Mouse (Mus musculus) kidney, adult 2 months (tissue): ENCODE measurements around the gene Trio. TPM values are rescaled to one million over a fixed set of nuclear protein-coding genes. Genes with fewer than 3 reads are reported as not detected.

Source experiments
- DNase-seq: peaks from one replicate; pipeline ENCODE4 v3.0.0; 2021
- H3K27ac ChIP-seq: fragments of 200-500 bp; 2 replicates; pipeline ENCODE4 v1.5.1; 2012; ENCODE audit warnings: low read depth, low read length, control low read depth, inconsistent platforms; ENCODE audit not compliant: insufficient read depth
- H3K27me3 ChIP-seq: fragments of 200-500 bp; replicated peaks from 2 replicates; pipeline ENCODE4 v1.6.1; 2012; ENCODE audit warnings: mild to moderate bottlenecking, moderate library complexity, low read length, inconsistent platforms; ENCODE audit not compliant: control insufficient read depth, insufficient read depth
- H3K36me3 ChIP-seq: fragments of 200-500 bp; 2 replicates; pipeline ENCODE4 v1.6.1; 2012; ENCODE audit warnings: mild to moderate bottlenecking, moderate library complexity, low read length, inconsistent platforms; ENCODE audit not compliant: control insufficient read depth, insufficient read depth
- H3K4me1 ChIP-seq: fragments of 200-500 bp; 2 replicates; pipeline ENCODE4 v1.6.1; 2011; ENCODE audit warnings: low read length; ENCODE audit not compliant: control insufficient read depth, insufficient read depth
- H3K4me3 ChIP-seq: fragments of 200-500 bp; 2 replicates; pipeline ENCODE4 v1.5.1; 2011; ENCODE audit warnings: mild to moderate bottlenecking, low read depth, low read length, control low read depth; ENCODE audit not compliant: insufficient read depth
- CTCF ChIP-seq: fragments of 200-500 bp; conservative IDR thresholded peaks from 2 replicates; pipeline ENCODE4 v1.5.1; 2011; ENCODE audit warnings: low read depth, mild to moderate bottlenecking, control low read depth, low read length, moderate library complexity, mixed read lengths; ENCODE audit not compliant: insufficient read depth, insufficient read length
- POLR2A ChIP-seq: fragments of 200-500 bp; IDR thresholded peaks from one replicate; pipeline ENCODE4 v1.6.1; 2011; ENCODE audit warnings: low read depth, low read length, control low read depth
- WGBS: fragments of 180-500 bp; shearing (Covaris S2); methylation state at CpG from one replicate; pipeline ENCODE4 v1.1.7; 2018; 5-methylcytosine and 5-hydroxymethylcytosine counted together
- polyA plus RNA-seq: library from polyadenylated mRNA; depleted of rRNA; stranded (reverse); fragments of >200 nt; gene quantifications from 2 replicates; pipeline ENCODE4 v1.2.3, GENCODE M21; 2012

The Trio gene
- polyA plus RNA-seq, 1 experiment: 37.2 TPM

- TF ChIP-seq POLR2A (no peak), CTCF (no peak)
- Histone ChIP-seq H3K36me3 (no peaks in the 10 kb centered on the region), H3K27me3 (no peaks in the 10 kb centered on the region), H3K27ac (no peak overlapping the region), H3K4me1 (peaks cover 9% of the 10 kb centered on the region; the same call in 1 of the 2 replicates), H3K4me3 (no peak overlapping the region)
- 83% methylated on average over 7 of the region's 7 CpGs for WGBS
- DNase-seq: no peak
Observed at GRCm38 (mm10) chr15:27951195-27951594, 74.5 kb downstream of the Trio start.

GRCm38 (mm10) chr15:27949196-27949595 lies 76.5 kb downstream of the Trio start:
- Histone ChIP-seq H3K4me3 (no peak overlapping the region), H3K27ac (no peak overlapping the region), H3K27me3 (no peaks in the 10 kb centered on the region), H3K4me1 (peaks cover 6% of the 10 kb centered on the region; the same call in 1 of the 2 replicates), H3K36me3 (no peaks in the 10 kb centered on the region)
- TF ChIP-seq CTCF (no peak), POLR2A (no peak)
- DNase-seq: no peak
- 88% methylated on average over 9 of the region's 9 CpGs for WGBS

- H3K27me3 ChIP-seq: no peaks in the 10 kb centered on the region
- no peak for DNase-seq
- no peak overlapping the region for H3K4me3 ChIP-seq
- TF ChIP-seq POLR2A (no peak), CTCF (no peak)
- no peaks in the 10 kb centered on the region for H3K36me3 ChIP-seq
- WGBS: 90% methylated on average over 3 of the region's 3 CpGs
- peaks cover 4% of the 10 kb centered on the region; the same call in 1 of the 2 replicates for H3K4me1 ChIP-seq
- no peak overlapping the region for H3K27ac ChIP-seq
Observed at GRCm38 (mm10) chr15:27947880-27948279, 77.8 kb downstream of the Trio start.

GRCm38 (mm10) chr15:27945570-27945969 lies 80.1 kb downstream of the Trio start:
- Histone ChIP-seq H3K36me3 (no peaks in the 10 kb centered on the region), H3K4me3 (no peak overlapping the region), H3K27me3 (no peaks in the 10 kb centered on the region), H3K27ac (no peak overlapping the region), H3K4me1 (peaks cover 9% of the 10 kb centered on the region)
- DNase-seq: no peak
- 68% methylated on average over 9 of the region's 9 CpGs for WGBS
- TF ChIP-seq CTCF: no peak
- TF ChIP-seq POLR2A: no peak

- Histone ChIP-seq H3K27me3 (no peaks in the 10 kb centered on the region), H3K4me3 (no peak overlapping the region), H3K36me3 (no peaks in the 10 kb centered on the region), H3K4me1 (peaks cover 9% of the 10 kb centered on the region), H3K27ac (no peak overlapping the region)
- TF ChIP-seq CTCF (no peak), POLR2A (no peak)
- WGBS: 90% methylated on average over 11 of the region's 11 CpGs
- DNase-seq: no peak
Observed at GRCm38 (mm10) chr15:27944898-27945297, 80.8 kb downstream of the Trio start.

- TF ChIP-seq POLR2A: no peak
- TF ChIP-seq CTCF: no peak
- Histone ChIP-seq H3K4me1 (peaks cover 9% of the 10 kb centered on the region), H3K27me3 (no peaks in the 10 kb centered on the region), H3K4me3 (no peak overlapping the region), H3K36me3 (no peaks in the 10 kb centered on the region), H3K27ac (no peak overlapping the region)
- 42% methylated on average over 18 of the region's 18 CpGs for WGBS
- DNase-seq: no peak
Observed at GRCm38 (mm10) chr15:27943486-27944195, 82.0 kb downstream of the Trio start.

GRCm38 (mm10) chr15:27942148-27942847 lies 83.3 kb downstream of the Trio start:
- Histone ChIP-seq H3K4me3 (no peak overlapping the region), H3K36me3 (no peaks in the 10 kb centered on the region), H3K4me1 (peaks cover 14% of the 10 kb centered on the region), H3K27me3 (no peaks in the 10 kb centered on the region), H3K27ac (no peak overlapping the region)
- WGBS: 65% methylated on average over 11 of the region's 11 CpGs
- TF ChIP-seq POLR2A (no peak), CTCF (no peak)
- no peak for DNase-seq
